Mouse (Mus musculus) left cerebral cortex, adult 9 months (tissue): ENCODE data around the gene Glra4.
A peak's percentile ranks its signal among the peaks of the same experiment; 100 is the strongest.
"Not testable (repeated sequence)": the region's sequence is repeated elsewhere in the genome, so short reads cannot be mapped to it uniquely, and the experiment has no call there.

Experiments used
- DNase-seq, 2 experiments: peaks; one replicate each; pipeline ENCODE4 v3.0.0; 2022; ENCODE audit warnings: low spot score in 2 of 2

Gene Glra4

GRCm38 (mm10) chrX:136732016-136732415, 47.9 kb downstream of the Glra4 start:
- no peak for DNase-seq

DNA sequence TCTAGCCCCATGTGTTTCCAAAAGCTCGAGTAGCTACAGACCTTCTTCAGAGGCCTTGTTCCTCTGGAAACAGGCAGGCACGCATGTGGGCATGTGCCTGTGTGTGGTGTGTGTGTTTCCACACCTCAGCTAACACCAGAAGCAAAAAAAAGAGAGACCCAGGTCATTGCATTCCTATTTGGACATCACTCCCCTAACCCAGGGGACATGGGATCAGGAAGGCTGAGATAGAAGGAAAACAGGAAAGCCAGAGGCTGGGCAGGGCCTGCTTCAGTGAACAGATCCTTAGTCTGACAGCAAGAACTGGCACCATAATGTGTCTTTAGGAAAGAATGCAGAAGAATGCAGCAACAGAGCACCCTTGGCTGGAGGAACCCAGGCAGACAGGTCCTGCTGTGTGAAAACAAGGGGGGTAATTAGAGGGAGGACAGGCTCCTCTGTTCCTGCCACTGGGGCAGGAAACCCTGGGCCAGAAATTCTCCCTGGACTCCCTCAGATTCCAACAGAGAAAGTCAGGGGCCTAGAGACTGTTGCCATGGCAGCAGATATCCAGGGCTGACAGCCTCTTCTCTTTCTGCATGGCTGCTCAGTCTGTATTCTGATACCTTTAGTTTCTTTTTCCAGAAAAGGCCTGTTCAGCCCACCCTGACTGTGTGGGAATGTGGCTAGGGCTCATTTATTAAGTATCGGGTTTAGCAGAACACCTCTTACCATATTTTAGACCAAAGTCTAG, 65.0 kb downstream of the Glra4 start:
- not testable (repeated sequence) for DNase-seq

GRCm38 (mm10) chrX:136708782-136709181, 71.2 kb downstream of the Glra4 start:
- DNase-seq, result no peak

GRCm38 (mm10) chrX:136708168-136708681, 71.7 kb downstream of the Glra4 start:
- DNase-seq, result peak; percentile 18 to 34
